Comparison of ENCODE assay signal across 27 mouse cellular contexts in genomic region chr6:39472271-39472670, GRCm38 (mm10). TPM values are rescaled to one million over a fixed set of nuclear protein-coding genes. Genes with fewer than 3 reads are reported as not detected.
A peak's percentile ranks its signal among the peaks of the same experiment; 100 is the strongest.
DNase-seq lines count a peak whose midpoint lies in the region; ATAC-seq lines count a peak whose summit lies in the region.
"Had no signal": no experiment of that assay in that cellular context is flagged by ENCODE, and none has a peak within 500 bp of the region (broad histone marks: within the 10 kb centered on the region; RNA-seq: fewer than 3 reads in every experiment).

No protein-coding gene starts in this region.

- 49% methylated on average over 4 of the region's 4 CpGs for WGBS in heart, embryonic 13.5 days
- WGBS in lung, embryonic 16.5 days = 53% methylated on average over 4 of the region's 4 CpGs

- H3K36me3 ChIP-seq in heart, embryonic 13.5 days = peaks cover 86% of the 10 kb centered on the region
- H3K36me3 ChIP-seq in lung, embryonic 16.5 days (ENCODE audit: control insufficient read depth, insufficient read depth, low read length) = peaks cover 15% of the 10 kb centered on the region

- no peak overlapping the region for H3K9ac ChIP-seq in heart, embryonic 13.5 days
- H3K9ac ChIP-seq in lung, embryonic 16.5 days (ENCODE audit: low read length) = no peak overlapping the region
- H3K9ac ChIP-seq: embryonic facial prominence, embryonic 12.5 days; embryonic facial prominence, embryonic 15.5 days; forebrain, embryonic 12.5 days; forebrain, embryonic 15.5 days; hindbrain, embryonic 14.5 days had no signal

- no peaks in the 10 kb centered on the region for H3K27me3 ChIP-seq in heart, embryonic 13.5 days (replicated peaks)
- no peaks in the 10 kb centered on the region for H3K27me3 ChIP-seq in lung, embryonic 16.5 days (ENCODE audit: control insufficient read depth, insufficient read depth, low read depth, low read length)
- H3K27me3 ChIP-seq: embryonic facial prominence, embryonic 12.5 days; embryonic facial prominence, embryonic 15.5 days; forebrain, embryonic 12.5 days; forebrain, embryonic 15.5 days; Patski had no signal

- H3K4me2 ChIP-seq in heart, embryonic 13.5 days = no peak overlapping the region
- H3K4me2 ChIP-seq in lung, embryonic 16.5 days (ENCODE audit: low read depth, low read length) = no peak overlapping the region
- H3K4me2 ChIP-seq: embryonic facial prominence, embryonic 12.5 days; embryonic facial prominence, embryonic 15.5 days; forebrain, embryonic 12.5 days; forebrain, embryonic 15.5 days; hindbrain, embryonic 14.5 days had no signal

- 0 out of 2 replicates have a peak overlapping the region, but pooled peaks have one; percentile 20 for H3K27ac ChIP-seq in heart, embryonic 13.5 days (replicated peaks)
- H3K27ac ChIP-seq in lung, embryonic 16.5 days (ENCODE audit: low read length) = no peak overlapping the region
- H3K27ac ChIP-seq: embryonic facial prominence, embryonic 15.5 days; forebrain, embryonic 12.5 days; forebrain, embryonic 15.5 days; heart, embryonic 10.5 days; hindbrain, embryonic 14.5 days; hindbrain, postnatal 0 days had no signal

- peaks cover 19% of the 10 kb centered on the region for H3K4me1 ChIP-seq in heart, embryonic 13.5 days
- peaks cover 15% of the 10 kb centered on the region for H3K4me1 ChIP-seq in lung, embryonic 16.5 days (replicated peaks; ENCODE audit: control insufficient read depth, insufficient read depth, low read length)
- H3K4me1 ChIP-seq: forebrain, embryonic 12.5 days; forebrain, embryonic 15.5 days had no signal

- DNase-seq in heart, postnatal 14 days = no peak
- no peak for DNase-seq in lung, postnatal 10 days
- DNase-seq in 3T3-L1 (ENCODE audit: low read depth, low spot score) (peak; percentile 83), NIH3T3 (ENCODE audit: low read depth) (peak; percentile 60)
- DNase-seq in heart, adult 9 months (ENCODE audit: low spot score in 2 of 2) = no peak
- DNase-seq: adrenal gland, postnatal 10 days; cerebellum, adult 18-20 months; cerebellum, adult 9-10 months; cerebellum, postnatal 14 days; gastrocnemius, postnatal 25 days; heart, adult 18-20 months; heart, postnatal 4 days; kidney, adult 11 months had no signal

- intact Hi-C loops in heart, postnatal 14 days (cut with DNase I) = no loop called here

- H3K4me3 ChIP-seq in heart, embryonic 13.5 days = no peak overlapping the region
- no peak overlapping the region for H3K4me3 ChIP-seq in lung, embryonic 16.5 days (ENCODE audit: low read length)
- H3K4me3 ChIP-seq: embryonic facial prominence, embryonic 12.5 days; embryonic facial prominence, embryonic 15.5 days; erythroblast, embryonic 14.5 days; forebrain, embryonic 12.5 days; forebrain, embryonic 15.5 days; heart, embryonic 10.5 days had no signal

- H3K9me3 ChIP-seq in heart, embryonic 13.5 days = no peaks in the 10 kb centered on the region
- no peaks in the 10 kb centered on the region for H3K9me3 ChIP-seq in lung, embryonic 16.5 days (ENCODE audit: control insufficient read depth, low read length)
- H3K9me3 ChIP-seq: embryonic facial prominence, embryonic 12.5 days; embryonic facial prominence, embryonic 15.5 days; forebrain, embryonic 12.5 days; forebrain, embryonic 15.5 days; heart, embryonic 10.5 days had no signal

- no peak for ATAC-seq in heart, embryonic 13.5 days (ENCODE audit: extremely low read depth, insufficient number of reproducible peaks, low FRiP score, low TSS enrichment)
- ATAC-seq in lung, embryonic 16.5 days (ENCODE audit: low read depth) = peak; percentile 64
- no peak for ATAC-seq in cerebellum, adult (ENCODE audit: insufficient number of reproducible peaks, low FRiP score, low TSS enrichment)
- ATAC-seq: CD4-positive, CD25-positive, alpha-beta regulatory T cell, adult 4 months; forebrain, embryonic 15.5 days; hindbrain, postnatal 0 days; inflammation-experienced regulatory T-cells, adult 6 months; Patski had no signal

RNA-seq across cellular contexts. Expression of gene Mkrn1, which starts 52.0 kb away (rescaled TPM):
- polyA plus RNA-seq in heart, embryonic 13.5 days (2015; fragmentation: Nextera tagmentation; extraction: Ambion mirVana) = 67.2 and 83.4 TPM in 2 replicates
- 100 to 1,000 TPM; 117 to 139 TPM for total RNA-seq in heart, postnatal 14 days (2021)
- 60.4 and 68.9 TPM in 2 replicates for polyA plus RNA-seq in lung, embryonic 16.5 days (2015; fragmentation: Nextera tagmentation; extraction: Ambion mirVana)

Comparison
In these comparisons a context has a peak if more than half of its experiments do, and no peak if none do; other contexts are left out.
1. DNase-seq: peak in 3T3-L1 (single experiment) and NIH3T3 (single experiment); none in heart, postnatal 14 days (0 of 2), lung, postnatal 10 days (single experiment) and heart, adult 9 months (0 of 2).